Mouse (Mus musculus) brain, embryonic 14.5 days (tissue): ENCODE data around the gene Grid1.

ENCODE experiments used
- CTCF ChIP-seq: fragments of 200-500 bp; IDR thresholded peaks from 2 replicates; pipeline ENCODE4 v1.5.1; 2012; ENCODE audit warnings: inconsistent platforms, mild to moderate bottlenecking, moderate library complexity, borderline replicate concordance; ENCODE audit not compliant: insufficient read depth, insufficient read length; ENCODE audit errors: extremely low read depth
- POLR2A ChIP-seq: fragments of 200-500 bp; IDR thresholded peaks from 2 replicates; pipeline ENCODE4 v1.6.1; 2012; ENCODE audit warnings: mild to moderate bottlenecking, inconsistent platforms, borderline replicate concordance; ENCODE audit not compliant: poor library complexity, insufficient read depth, insufficient read length, severe bottlenecking; ENCODE audit errors: extremely low read depth

GRCm38 (mm10) chr14:34916315-34916714 lies 96.4 kb downstream of the Grid1 start:
- TF ChIP-seq POLR2A (no peak), CTCF (no peak)
